Mouse (Mus musculus): ENCODE measurements around the gene Tom1l2.

The Tom1l2 gene

DNA sequence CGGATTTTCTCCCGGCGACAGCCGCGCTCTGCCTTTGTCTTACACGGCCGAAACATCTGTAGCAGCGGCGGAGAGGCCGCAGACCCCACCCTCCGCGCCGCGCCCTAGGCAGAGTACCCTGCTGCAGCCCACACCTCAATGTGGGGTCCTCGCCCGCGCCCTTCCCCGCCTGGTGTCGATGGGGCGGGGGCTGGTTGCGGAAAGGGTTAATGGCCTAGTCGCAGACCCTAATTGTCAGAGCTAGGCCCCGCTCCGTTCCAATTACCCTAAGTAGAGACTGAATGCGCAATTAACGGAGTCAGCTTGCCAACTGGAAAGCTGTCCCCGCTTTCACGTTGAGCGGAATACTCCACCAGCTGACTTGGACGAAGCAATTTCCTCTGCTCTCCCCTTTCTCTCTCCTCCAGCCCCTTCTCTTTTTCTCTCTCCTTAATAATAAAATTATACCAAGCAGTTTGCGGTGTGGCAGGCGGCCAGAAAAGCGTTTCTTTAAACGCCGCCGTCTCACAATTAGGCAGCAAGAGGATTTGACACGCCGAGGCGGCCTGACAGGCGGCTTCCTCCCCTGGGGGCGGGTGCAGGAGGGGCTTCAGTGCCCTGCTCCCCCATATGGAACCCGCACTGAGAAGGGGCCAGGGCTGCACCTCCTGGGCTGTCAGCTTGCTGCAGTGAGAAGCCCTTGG, 175.6 kb downstream of the Tom1l2 start:
- H3K27me3 ChIP-seq (ENCODE audit: insufficient read depth, low read length): no peaks in the 10 kb centered on the region
- no peaks in the 10 kb centered on the region for H3K9me3 ChIP-seq (ENCODE audit: low read length)
- peak overlapping the region; percentile 91 for H3K4me3 ChIP-seq (replicated peaks; ENCODE audit: low read length)
- H3K4me1 ChIP-seq (replicated peaks; ENCODE audit: low read depth, low read length): peaks cover 82% of the 10 kb centered on the region
- TF ChIP-seq POU5F1 (IDR thresholded peaks at IDR 0.05; ENCODE audit: borderline replicate concordance, low read length): no peak
- H3K36me3 ChIP-seq (ENCODE audit: insufficient read depth, low read length): peaks cover 42% of the 10 kb centered on the region
